Mouse (Mus musculus): Measurements from ENCODE around the gene Gm42906.

DNA sequence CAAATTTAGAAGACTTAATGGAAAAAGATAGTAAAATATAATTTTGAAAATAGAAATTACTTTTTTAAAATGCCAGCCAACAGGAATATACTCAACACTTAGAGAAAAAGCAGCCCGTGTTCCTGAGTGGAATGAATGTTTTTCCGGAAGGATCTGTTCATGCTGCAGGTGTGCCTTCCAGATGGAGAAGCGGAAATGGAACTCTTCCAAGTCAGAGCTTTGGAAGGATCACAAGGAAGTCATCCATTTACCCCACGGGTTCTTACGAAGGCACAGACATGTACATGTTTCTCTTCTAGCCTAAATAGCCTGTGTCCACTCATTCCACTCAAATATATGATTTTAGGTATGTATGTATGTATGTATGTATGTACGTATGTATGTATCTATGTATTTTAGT is 337.0 kb downstream of the Gm42906 start:
- no peak for TF ChIP-seq CTCF (IDR thresholded peaks at IDR 0.05; ENCODE audit: borderline replicate concordance, extremely low read depth, insufficient read depth, insufficient read length)
- TF ChIP-seq POLR2A (IDR thresholded peaks at IDR 0.05; ENCODE audit: borderline replicate concordance, extremely low read depth, insufficient read depth, insufficient read length, poor library complexity, severe bottlenecking), result no peak

Data from brain, embryonic 14.5 days (tissue).